Mouse (Mus musculus) lung, embryonic 14.5 days (tissue): ENCODE data around the gene Fntb. TPM values are rescaled to one million over a fixed set of nuclear protein-coding genes. Genes with fewer than 3 reads are reported as not detected.

Source experiments
- ATAC-seq: fragments of 200-750 bp; cut with Nextera tagmentation; 2 replicates; pipeline ENCODE4 v1.8.0; 2017; ENCODE audit warnings: mild to moderate bottlenecking, moderate TSS enrichment, moderate library complexity; ENCODE audit not compliant: insufficient read depth
- DNase-seq: peaks from one replicate; pipeline ENCODE4 v3.0.0-alpha.2; 2015
- H3K27ac ChIP-seq: fragments of 300-500 bp; sonication (generic); 2 replicates; pipeline ENCODE4 v1.5.1; 2014; ENCODE audit warnings: low read depth, mild to moderate bottlenecking, moderate library complexity
- H3K27me3 ChIP-seq: fragments of 300-500 bp; sonication (generic); 2 replicates; pipeline ENCODE4 v1.6.1; 2014; ENCODE audit warnings: low read length, control low read depth; ENCODE audit not compliant: insufficient read depth
- H3K36me3 ChIP-seq: fragments of 300-500 bp; sonication (generic); 2 replicates; pipeline ENCODE4 v1.6.1; 2014; ENCODE audit warnings: control low read depth; ENCODE audit not compliant: insufficient read depth
- H3K4me1 ChIP-seq: fragments of 300-500 bp; sonication (generic); 2 replicates; pipeline ENCODE4 v1.6.1; 2014; ENCODE audit warnings: antibody characterized with exemption, control low read depth; ENCODE audit not compliant: insufficient read depth
- H3K4me2 ChIP-seq: fragments of 300-500 bp; sonication (generic); 2 replicates; pipeline ENCODE4 v1.6.1; 2014; ENCODE audit warnings: mild to moderate bottlenecking
- H3K4me3 ChIP-seq: fragments of 300-500 bp; sonication (generic); 2 replicates; pipeline ENCODE4 v1.5.1; 2014; ENCODE audit warnings: low read depth, low read length
- H3K9ac ChIP-seq: fragments of 300-500 bp; sonication (generic); 2 replicates; pipeline ENCODE4 v1.6.1; 2014
- H3K9me3 ChIP-seq: fragments of 300-500 bp; sonication (generic); 2 replicates; pipeline ENCODE4 v1.6.1; 2016; ENCODE audit warnings: low read depth, low read length, control low read depth
- CTCF ChIP-seq: IDR thresholded peaks from 2 replicates; pipeline ENCODE4 v1.5.1; 2016; ENCODE audit warnings: antibody characterized with exemption, low read depth
- WGBS: fragments of 180-500 bp; shearing (Covaris S2); extraction: QIAGEN DNeasy Blood & Tissue Kit; methylation state at CpG from one replicate; pipeline ENCODE4 v1.1.7; 2014; 5-methylcytosine and 5-hydroxymethylcytosine counted together
- polyA plus RNA-seq: library from polyadenylated mRNA; unstranded; fragments of >200 nt; fragmentation: Nextera tagmentation; extraction: Ambion mirVana; gene quantifications from 2 replicates; pipeline ENCODE4 v1.2.1, GENCODE M21; 2014

The Fntb gene
- polyA plus RNA-seq, 1 experiment from 2014 or later: 48.4 TPM

- Histone ChIP-seq H3K27ac (no peak overlapping the region), H3K4me2 (no peak overlapping the region), H3K27me3 (no peaks in the 10 kb centered on the region), H3K4me1 (no peaks in the 10 kb centered on the region), H3K36me3 (no peaks in the 10 kb centered on the region), H3K9ac (no peak overlapping the region), H3K4me3 (no peak overlapping the region), H3K9me3 (no peaks in the 10 kb centered on the region)
- DNase-seq (no peak), ATAC-seq (no peak)
- no peak for TF ChIP-seq CTCF
- WGBS: 78% methylated on average over 5 of the region's 5 CpGs
These were observed 45.1 kb downstream of the Fntb start for GRCm38 (mm10) chr12:76810491-76810890.

GRCm38 (mm10) chr12:76811006-76811405 lies 45.6 kb downstream of the Fntb start:
- Histone ChIP-seq H3K27ac (no peak overlapping the region), H3K4me1 (no peaks in the 10 kb centered on the region), H3K27me3 (no peaks in the 10 kb centered on the region), H3K9ac (no peak overlapping the region), H3K9me3 (no peaks in the 10 kb centered on the region), H3K36me3 (no peaks in the 10 kb centered on the region), H3K4me3 (no peak overlapping the region), H3K4me2 (no peak overlapping the region)
- WGBS: 89% methylated on average over 4 of the region's 4 CpGs
- no peak for ATAC-seq
- TF ChIP-seq CTCF: no peak
- no peak for DNase-seq

- H3K27me3 ChIP-seq: no peaks in the 10 kb centered on the region
- H3K9me3 ChIP-seq: no peaks in the 10 kb centered on the region
- H3K4me1 ChIP-seq: peaks cover 3% of the 10 kb centered on the region; the same call in 1 of the 2 replicates
- H3K36me3 ChIP-seq: no peaks in the 10 kb centered on the region
- WGBS: 51% methylated on average over 10 of the region's 10 CpGs
- DNase-seq (no peak), ATAC-seq (no peak)
- no peak overlapping the region for H3K27ac ChIP-seq
- TF ChIP-seq CTCF: no peak
- H3K4me2 ChIP-seq: no peak overlapping the region
- no peak overlapping the region for H3K4me3 ChIP-seq
- H3K9ac ChIP-seq: no peak overlapping the region
These were observed 48.2 kb downstream of the Fntb start for GRCm38 (mm10) chr12:76813543-76813942.

GRCm38 (mm10) chr12:76814120-76814519 lies 48.7 kb downstream of the Fntb start:
- no peak overlapping the region for H3K27ac ChIP-seq
- H3K4me2 ChIP-seq: no peak overlapping the region
- no peaks in the 10 kb centered on the region for H3K9me3 ChIP-seq
- DNase-seq: no peak
- H3K4me3 ChIP-seq: no peak overlapping the region
- H3K4me1 ChIP-seq: peaks cover 7% of the 10 kb centered on the region; the same call in 1 of the 2 replicates
- H3K36me3 ChIP-seq: no peaks in the 10 kb centered on the region
- H3K9ac ChIP-seq: no peak overlapping the region
- WGBS: 83% methylated on average over 2 of the region's 2 CpGs
- H3K27me3 ChIP-seq: no peaks in the 10 kb centered on the region
- TF ChIP-seq CTCF: no peak
- ATAC-seq: no peak

GRCm38 (mm10) chr12:76816720-76817119 lies 51.3 kb downstream of the Fntb start:
- Histone ChIP-seq H3K4me3 (no peak overlapping the region), H3K27ac (peak overlapping the region; percentile 94; the same call in 1 of the 2 replicates), H3K27me3 (no peaks in the 10 kb centered on the region), H3K9ac (no peak overlapping the region), H3K4me2 (no peak overlapping the region), H3K9me3 (no peaks in the 10 kb centered on the region), H3K36me3 (no peaks in the 10 kb centered on the region), H3K4me1 (peaks cover 25% of the 10 kb centered on the region)
- TF ChIP-seq CTCF: no peak
- ATAC-seq: no peak
- 40% methylated on average over 4 of the region's 4 CpGs for WGBS
- DNase-seq: no peak

GRCm38 (mm10) chr12:76817176-76817575 lies 51.8 kb downstream of the Fntb start:
- H3K4me1 ChIP-seq: peaks cover 25% of the 10 kb centered on the region
- peak overlapping the region; percentile 35 for H3K4me2 ChIP-seq
- no peak for ATAC-seq
- no peaks in the 10 kb centered on the region for H3K36me3 ChIP-seq
- no peak for TF ChIP-seq CTCF
- WGBS: 39% methylated on average over 4 of the region's 4 CpGs
- H3K27ac ChIP-seq: peak overlapping the region; percentile 94
- no peak overlapping the region for H3K9ac ChIP-seq
- H3K4me3 ChIP-seq: no peak overlapping the region
- no peaks in the 10 kb centered on the region for H3K27me3 ChIP-seq
- no peaks in the 10 kb centered on the region for H3K9me3 ChIP-seq
- DNase-seq: no peak

GRCm38 (mm10) chr12:76818120-76818519 lies 52.7 kb downstream of the Fntb start:
- TF ChIP-seq CTCF: no peak
- peak overlapping the region; percentile 94 for H3K27ac ChIP-seq
- ATAC-seq (peak; percentile 71), DNase-seq (peak; percentile 80)
- no peak overlapping the region for H3K4me3 ChIP-seq
- no peaks in the 10 kb centered on the region for H3K9me3 ChIP-seq
- no peak overlapping the region for H3K9ac ChIP-seq
- peaks cover 30% of the 10 kb centered on the region for H3K4me1 ChIP-seq
- peak overlapping the region; percentile 35 for H3K4me2 ChIP-seq
- H3K36me3 ChIP-seq: no peaks in the 10 kb centered on the region
- WGBS: 61% methylated on average over 4 of the region's 4 CpGs
- H3K27me3 ChIP-seq: no peaks in the 10 kb centered on the region

- DNase-seq (no peak), ATAC-seq (no peak)
- WGBS: 80% methylated on average over 9 of the region's 9 CpGs
- Histone ChIP-seq H3K9ac (no peak overlapping the region), H3K36me3 (no peaks in the 10 kb centered on the region), H3K4me3 (no peak overlapping the region), H3K27me3 (no peaks in the 10 kb centered on the region; the same call in 1 of the 2 replicates), H3K9me3 (no peaks in the 10 kb centered on the region), H3K27ac (peak overlapping the region; percentile 71), H3K4me1 (peaks cover 30% of the 10 kb centered on the region), H3K4me2 (peak overlapping the region; percentile 83; the same call in 1 of the 2 replicates)
- no peak for TF ChIP-seq CTCF
These were observed 53.5 kb downstream of the Fntb start for GRCm38 (mm10) chr12:76818908-76819307.
